Comparison of ENCODE assay signal across 9 mouse cellular contexts in the genomic region with DNA sequence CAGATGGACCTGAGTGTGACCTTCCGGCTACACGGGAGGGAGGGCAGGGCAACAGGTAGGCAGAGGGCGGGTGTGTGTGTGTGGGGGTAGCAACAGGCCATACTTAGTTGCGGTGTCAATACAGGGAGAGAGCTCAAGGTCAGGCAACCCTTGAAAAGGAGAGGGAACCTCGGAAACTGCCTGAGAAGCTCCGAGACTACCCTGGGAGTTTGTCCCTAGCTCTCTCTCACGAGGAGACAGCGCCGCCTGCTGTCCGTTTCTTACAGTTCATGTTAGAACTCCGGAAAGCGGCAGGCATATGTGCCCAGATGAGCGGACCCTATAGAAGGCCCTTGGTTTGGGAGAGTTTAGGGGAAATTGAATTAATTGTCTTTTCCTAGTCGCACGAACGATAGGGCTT. TPM values are rescaled to one million over a fixed set of nuclear protein-coding genes. Genes with fewer than 3 reads are reported as not detected.
A peak's percentile ranks its signal among the peaks of the same experiment; 100 is the strongest.
DNase-seq lines count a peak whose midpoint lies in the region; ATAC-seq and TF ChIP-seq lines count a peak whose summit lies in the region.
"Had no signal": no experiment of that assay in that cellular context is flagged by ENCODE, and none has a peak within 500 bp of the region (broad histone marks: within the 10 kb centered on the region; RNA-seq: fewer than 3 reads in every experiment).

No protein-coding gene starts in this region.

- no peaks in the 10 kb centered on the region; the same call in 1 of the 2 replicates for H3K36me3 ChIP-seq in forebrain, embryonic 11.5 days (ENCODE audit: control insufficient read depth, insufficient read depth, low read length)
- peaks cover 7% of the 10 kb centered on the region for H3K36me3 ChIP-seq in heart, postnatal 0 days (replicated peaks; ENCODE audit: control insufficient read depth, insufficient read depth, low read length)
- H3K36me3 ChIP-seq in liver, embryonic 14.5 days (replicated peaks; ENCODE audit: control insufficient read depth, insufficient read depth, low read depth), result no peaks in the 10 kb centered on the region; the same call in 1 of the 2 replicates
- peaks cover 6% of the 10 kb centered on the region; the same call in 1 of the 2 replicates for H3K36me3 ChIP-seq in neural tube, embryonic 14.5 days (ENCODE audit: control insufficient read depth, insufficient read depth, low read length)
- no peaks in the 10 kb centered on the region for H3K36me3 ChIP-seq in testis, adult 2 months (ENCODE audit: control insufficient read depth, insufficient read depth, low read length)

- no peaks in the 10 kb centered on the region for H3K4me1 ChIP-seq in forebrain, embryonic 11.5 days (replicated peaks; ENCODE audit: control insufficient read depth, insufficient read depth, low read length)
- H3K4me1 ChIP-seq in heart, postnatal 0 days (ENCODE audit: control insufficient read depth, insufficient read depth), result no peaks in the 10 kb centered on the region
- H3K4me1 ChIP-seq in liver, embryonic 14.5 days (replicated peaks; ENCODE audit: control insufficient read depth in 2 of 2, insufficient read depth in 2 of 2, low read length in 1 of 2), result no peaks in the 10 kb centered on the region
- H3K4me1 ChIP-seq in neural tube, embryonic 14.5 days (ENCODE audit: control insufficient read depth, insufficient read depth, low read length), result no peaks in the 10 kb centered on the region
- peaks cover 16% of the 10 kb centered on the region for H3K4me1 ChIP-seq in testis, adult 2 months (ENCODE audit: control insufficient read depth, insufficient read depth, low read length)

- WGBS in forebrain, embryonic 11.5 days, result 5% methylated on average over 16 of the region's 16 CpGs
- WGBS in heart, postnatal 0 days, result 4% methylated on average over 16 of the region's 16 CpGs
- WGBS in liver, embryonic 14.5 days (ENCODE audit: insufficient replicate concordance), result 4% methylated on average over 16 of the region's 16 CpGs
- WGBS in neural tube, embryonic 14.5 days, result 3% methylated on average over 16 of the region's 16 CpGs

- peak; percentile 92 for TF ChIP-seq CTCF in heart, postnatal 0 days (IDR thresholded peaks at IDR 0.05; ENCODE audit: low read depth)
- peak; percentile 88 for TF ChIP-seq CTCF in liver, embryonic 14.5 days (IDR thresholded peaks at IDR 0.05; ENCODE audit: low read depth)
- peak; percentile 87; the same call in 1 of the 2 replicates for TF ChIP-seq CTCF in testis, adult 2 months (IDR thresholded peaks at IDR 0.05; ENCODE audit: control insufficient read depth, insufficient read depth, insufficient replicate concordance, low read depth, low read length)

- H3K4me3 ChIP-seq in forebrain, embryonic 11.5 days (ENCODE audit: low read depth, low read length), result no peak overlapping the region
- H3K4me3 ChIP-seq in heart, postnatal 0 days (ENCODE audit: low read depth, low read length), result no peak overlapping the region
- H3K4me3 ChIP-seq in liver, embryonic 14.5 days (ENCODE audit: insufficient read depth in 1 of 2, low read depth in 2 of 2, low read length in 2 of 2), result no peak overlapping the region
- no peak overlapping the region for H3K4me3 ChIP-seq in neural tube, embryonic 14.5 days (ENCODE audit: low read depth, low read length)
- H3K4me3 ChIP-seq in testis, adult 2 months (ENCODE audit: control insufficient read depth, low read depth, low read length), result peak overlapping the region; percentile 37
- H3K4me3 ChIP-seq: embryonic facial prominence, embryonic 15.5 days had no signal

- no peaks in the 10 kb centered on the region for H3K9me3 ChIP-seq in forebrain, embryonic 11.5 days (ENCODE audit: control insufficient read depth, low read length)
- no peaks in the 10 kb centered on the region for H3K9me3 ChIP-seq in heart, postnatal 0 days (replicated peaks; ENCODE audit: control insufficient read depth, low read length)
- H3K9me3 ChIP-seq in liver, embryonic 14.5 days (ENCODE audit: control insufficient read depth, low read length), result no peaks in the 10 kb centered on the region
- H3K9me3 ChIP-seq in neural tube, embryonic 14.5 days (ENCODE audit: control insufficient read depth, low read length), result no peaks in the 10 kb centered on the region
- H3K9me3 ChIP-seq: embryonic facial prominence, embryonic 15.5 days had no signal

- peaks cover 48% of the 10 kb centered on the region for H3K27me3 ChIP-seq in forebrain, embryonic 11.5 days (ENCODE audit: control insufficient read depth, insufficient read depth, low read length)
- H3K27me3 ChIP-seq in heart, postnatal 0 days (ENCODE audit: control insufficient read depth, insufficient read depth, low read length), result peaks cover 69% of the 10 kb centered on the region
- peaks cover 50% of the 10 kb centered on the region for H3K27me3 ChIP-seq in liver, embryonic 14.5 days (ENCODE audit: control insufficient read depth, insufficient read depth, low read length)
- H3K27me3 ChIP-seq in neural tube, embryonic 14.5 days (ENCODE audit: control insufficient read depth, insufficient read depth, low read length), result peaks cover 48% of the 10 kb centered on the region
- H3K27me3 ChIP-seq in testis, adult 2 months (ENCODE audit: control insufficient read depth, insufficient read depth, low read length), result peaks cover 3% of the 10 kb centered on the region; the same call in 1 of the 2 replicates

- no peak for TF ChIP-seq EP300 in heart, postnatal 0 days (IDR thresholded peaks at IDR 0.05; ENCODE audit: low read depth)
- TF ChIP-seq EP300 in liver, embryonic 14.5 days (IDR thresholded peaks at IDR 0.05; ENCODE audit: low read depth), result no peak

- H3K27ac ChIP-seq in forebrain, embryonic 11.5 days (ENCODE audit: low read depth, low read length), result no peak overlapping the region
- no peak overlapping the region for H3K27ac ChIP-seq in heart, postnatal 0 days (ENCODE audit: low read depth)
- H3K27ac ChIP-seq in liver, embryonic 14.5 days, result no peak overlapping the region
- H3K27ac ChIP-seq in neural tube, embryonic 14.5 days (ENCODE audit: low read depth, low read length), result no peak overlapping the region
- H3K27ac ChIP-seq in testis, adult 2 months (ENCODE audit: control insufficient read depth, insufficient read depth, low read depth, low read length), result no peak overlapping the region
- H3K27ac ChIP-seq: embryonic facial prominence, embryonic 15.5 days had no signal

- H3K4me2 ChIP-seq in forebrain, embryonic 11.5 days (ENCODE audit: low read depth, low read length, severe bottlenecking), result no peak overlapping the region
- H3K4me2 ChIP-seq in heart, postnatal 0 days (ENCODE audit: low read depth, low read length), result peak overlapping the region; percentile 33; the same call in 1 of the 2 replicates
- no peak overlapping the region for H3K4me2 ChIP-seq in liver, embryonic 14.5 days (ENCODE audit: low read depth)
- H3K4me2 ChIP-seq in neural tube, embryonic 14.5 days (ENCODE audit: low read depth, low read length), result no peak overlapping the region
- H3K4me2 ChIP-seq: embryonic facial prominence, embryonic 15.5 days had no signal

- peak; percentile 53 for ATAC-seq in forebrain, embryonic 11.5 days (replicated peaks; ENCODE audit: low FRiP score)
- peak; percentile 74 for ATAC-seq in heart, postnatal 0 days (ENCODE audit: insufficient read depth, low read depth)
- peak; percentile 32; the same call in 1 of the 2 replicates for ATAC-seq in liver, embryonic 14.5 days (ENCODE audit: insufficient read depth)
- peak; percentile 41 for ATAC-seq in neural tube, embryonic 14.5 days (ENCODE audit: low read depth)

- peak; percentile 83 for DNase-seq in CD4-positive, CD25-positive, alpha-beta regulatory T cell, adult 2 months (ENCODE audit: low read depth, low spot score)
- DNase-seq in brain, embryonic 18.5 days (ENCODE audit: low read depth, low spot score), result peak; percentile 55
- peak; percentile 92 for DNase-seq in forebrain, embryonic 11.5 days (ENCODE audit: low spot score)
- peak; percentile 80 for DNase-seq in heart, postnatal 0 days (ENCODE audit: low spot score)
- peak; percentile 73 to 94 for DNase-seq in kidney, postnatal 36 days
- DNase-seq in liver, embryonic 14.5 days (ENCODE audit: low read depth in 3 of 3, low spot score in 3 of 3), result peak; percentile 33 to 41 (median 40)

- H3K9ac ChIP-seq in forebrain, embryonic 11.5 days (ENCODE audit: low read length), result no peak overlapping the region
- no peak overlapping the region for H3K9ac ChIP-seq in heart, postnatal 0 days (replicated peaks; ENCODE audit: low read depth, low read length)
- no peak overlapping the region for H3K9ac ChIP-seq in liver, embryonic 14.5 days (replicated peaks)
- H3K9ac ChIP-seq in neural tube, embryonic 14.5 days (replicated peaks; ENCODE audit: low read depth, low read length), result no peak overlapping the region
- H3K9ac ChIP-seq: embryonic facial prominence, embryonic 15.5 days had no signal

- no peak for TF ChIP-seq POLR2A in testis, adult 2 months (IDR thresholded peaks at IDR 0.05; ENCODE audit: control insufficient read depth, low read depth, low read length)

RNA-seq across cellular contexts. Expression of a gene that starts 8.4 kb away (rescaled TPM):
- polyA plus RNA-seq in forebrain, embryonic 11.5 days (2014; fragmentation: Nextera tagmentation; extraction: Ambion mirVana), result 0.17 and 0.91 TPM in 2 replicates
- total RNA-seq in heart, postnatal 0 days (2014; rRNA removed; ENCODE audit: low replicate concordance), result 1.3 and 3.1 TPM in 2 replicates
- 0.23 and 0.32 TPM in 2 replicates for polyA plus RNA-seq in heart, postnatal 0 days (2015; fragmentation: Nextera tagmentation; extraction: Ambion mirVana)
- 2.5 and 3.7 TPM in 2 replicates for polyA plus RNA-seq in liver, embryonic 14.5 days (2012; rRNA removed)
- 2.3 and 2.8 TPM in 2 replicates for polyA plus RNA-seq in liver, embryonic 14.5 days (2014; fragmentation: Nextera tagmentation; extraction: Ambion mirVana)
- polyA plus RNA-seq in neural tube, embryonic 14.5 days (2014; fragmentation: Nextera tagmentation; extraction: Ambion mirVana), result 0.16 and 1.3 TPM in 2 replicates
- polyA plus RNA-seq in testis, adult 2 months (2012; rRNA removed), result 0.98 and 1.1 TPM in 2 replicates

RNA-seq across cellular contexts. Expression of a gene that starts 15.6 kb away (rescaled TPM):
- 52.8 and 58.7 TPM in 2 replicates for polyA plus RNA-seq in forebrain, embryonic 11.5 days (2014; fragmentation: Nextera tagmentation; extraction: Ambion mirVana)
- total RNA-seq in heart, postnatal 0 days (2014; rRNA removed; ENCODE audit: low replicate concordance), result 26.5 and 26.8 TPM in 2 replicates
- polyA plus RNA-seq in heart, postnatal 0 days (2015; fragmentation: Nextera tagmentation; extraction: Ambion mirVana), result 22.7 and 24.3 TPM in 2 replicates
- polyA plus RNA-seq in liver, embryonic 14.5 days (2012; rRNA removed), result 18.0 and 20.3 TPM in 2 replicates
- polyA plus RNA-seq in liver, embryonic 14.5 days (2014; fragmentation: Nextera tagmentation; extraction: Ambion mirVana), result 21.5 and 24.7 TPM in 2 replicates
- 43.3 and 53.4 TPM in 2 replicates for polyA plus RNA-seq in neural tube, embryonic 14.5 days (2014; fragmentation: Nextera tagmentation; extraction: Ambion mirVana)
- 70.3 and 73.6 TPM in 2 replicates for polyA plus RNA-seq in testis, adult 2 months (2012; rRNA removed)

RNA-seq across cellular contexts. Expression of a gene that starts 23.3 kb away (rescaled TPM):
- polyA plus RNA-seq in forebrain, embryonic 11.5 days (2014; fragmentation: Nextera tagmentation; extraction: Ambion mirVana), result 6.1 and 6.3 TPM in 2 replicates
- total RNA-seq in heart, postnatal 0 days (2014; rRNA removed; ENCODE audit: low replicate concordance), result 6.6 and 16.4 TPM in 2 replicates
- 2.5 and 3.3 TPM in 2 replicates for polyA plus RNA-seq in heart, postnatal 0 days (2015; fragmentation: Nextera tagmentation; extraction: Ambion mirVana)
- polyA plus RNA-seq in liver, embryonic 14.5 days (2012; rRNA removed), result 0.06 TPM in 2 replicates
- polyA plus RNA-seq in liver, embryonic 14.5 days (2014; fragmentation: Nextera tagmentation; extraction: Ambion mirVana), result 0.06 TPM in 1 of 2 replicates, not detected in the other
- polyA plus RNA-seq in neural tube, embryonic 14.5 days (2014; fragmentation: Nextera tagmentation; extraction: Ambion mirVana), result 0.16 and 3.3 TPM in 2 replicates
- polyA plus RNA-seq in testis, adult 2 months (2012; rRNA removed), result 0.20 and 0.22 TPM in 2 replicates

RNA-seq across cellular contexts. Expression of a gene that starts 35.1 kb away (rescaled TPM):
- polyA plus RNA-seq in forebrain, embryonic 11.5 days (2014; fragmentation: Nextera tagmentation; extraction: Ambion mirVana), result 0.39 and 0.81 TPM in 2 replicates
- total RNA-seq in heart, postnatal 0 days (2014; rRNA removed; ENCODE audit: low replicate concordance), result 0.35 and 1.9 TPM in 2 replicates
- 0.12 and 0.16 TPM in 2 replicates for polyA plus RNA-seq in heart, postnatal 0 days (2015; fragmentation: Nextera tagmentation; extraction: Ambion mirVana)
- polyA plus RNA-seq in liver, embryonic 14.5 days (2012; rRNA removed), result 0.07 and 0.10 TPM in 2 replicates
- polyA plus RNA-seq in liver, embryonic 14.5 days (2014; fragmentation: Nextera tagmentation; extraction: Ambion mirVana), result 0.05 and 0.08 TPM in 2 replicates
- 0.09 TPM in 1 of 2 replicates, not detected in the other for polyA plus RNA-seq in neural tube, embryonic 14.5 days (2014; fragmentation: Nextera tagmentation; extraction: Ambion mirVana)
- polyA plus RNA-seq in testis, adult 2 months (2012; rRNA removed), result not detected in 2 replicates

Comparison
In these comparisons a context has a peak if more than half of its experiments do, and no peak if none do; other contexts are left out.
1. DNase-seq: peak in every context shown above with its lines; median percentile 92 in forebrain, embryonic 11.5 days; 84 in kidney, postnatal 36 days; 83 in CD4-positive, CD25-positive, alpha-beta regulatory T cell, adult 2 months; 80 in heart, postnatal 0 days; 55 in brain, embryonic 18.5 days; 40 in liver, embryonic 14.5 days.